Mouse (Mus musculus) kidney, postnatal 14 days (tissue): ENCODE data around the gene Rhoc.
"Not testable (repeated sequence)": the region's sequence is repeated elsewhere in the genome, so short reads cannot be mapped to it uniquely, and the experiment has no call there.

Experiments used
- DNase-seq: peaks from one replicate; pipeline ENCODE4 v3.0.0; 2022; ENCODE audit warnings: mixed read lengths

Rhoc gene

DNA sequence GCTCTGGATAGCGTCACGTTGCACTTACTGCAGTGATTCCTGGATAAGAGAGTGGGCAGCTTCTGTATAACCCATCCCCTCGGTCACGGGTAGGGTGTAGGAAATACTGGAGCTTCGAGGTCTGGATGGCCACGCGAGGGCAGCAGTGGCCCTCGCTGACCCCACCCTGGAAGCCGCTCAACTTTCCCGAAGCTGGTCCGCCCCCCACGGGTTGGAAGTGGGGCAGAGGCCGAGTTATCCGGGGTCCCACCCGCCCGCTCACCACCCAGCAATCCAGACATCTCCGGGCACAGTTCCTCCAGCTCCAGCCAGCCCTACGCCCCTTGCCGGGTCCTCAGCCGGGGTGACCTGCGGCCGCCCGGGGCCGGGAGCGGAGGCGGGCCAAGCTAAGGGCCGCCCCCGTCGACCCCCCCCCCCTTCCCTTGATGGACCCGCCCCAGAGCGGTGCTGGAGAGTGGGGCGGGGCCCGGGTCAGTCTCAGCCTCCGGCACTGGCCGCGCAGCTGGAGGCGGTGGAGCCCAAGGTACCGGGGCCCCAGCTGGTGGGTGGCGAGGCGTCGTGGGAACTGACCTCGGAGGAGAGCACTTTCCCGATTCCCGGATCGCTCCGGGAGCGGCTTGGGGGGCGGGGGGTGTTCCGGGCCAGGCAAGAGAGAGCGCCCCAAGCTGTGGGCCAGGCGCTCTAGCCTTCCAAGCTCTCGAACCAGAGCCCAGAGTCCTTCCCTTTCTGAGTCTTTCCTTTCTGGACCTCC lies 561 bp downstream of the Rhoc start:
- DNase-seq, result peak; percentile 92

GRCm38 (mm10) chr3:104789312-104789605 lies 1.1 kb downstream of the Rhoc start:
- no peak for DNase-seq

DNA sequence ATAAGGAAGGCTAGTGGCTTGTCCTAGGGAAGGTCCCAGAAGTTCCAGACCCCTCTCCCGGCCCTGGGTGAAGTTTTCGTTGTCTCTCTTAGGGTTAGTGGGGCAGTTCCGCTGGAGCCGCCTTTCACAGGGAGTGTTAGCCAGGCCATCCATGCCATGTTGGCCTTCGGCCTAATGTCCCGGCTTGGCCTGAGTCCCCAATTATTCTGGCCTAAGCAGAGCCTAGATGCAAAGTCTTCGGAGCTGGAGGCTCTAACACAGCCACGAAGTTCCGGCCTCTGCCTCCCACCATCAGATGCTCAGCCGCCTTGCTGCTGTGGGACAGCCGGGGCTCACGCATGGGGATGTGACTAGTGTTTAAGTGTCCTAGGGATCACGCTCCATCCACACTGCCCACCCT lies 1.6 kb downstream of the Rhoc start:
- DNase-seq, result peak; percentile 70

- DNase-seq, result peak; percentile 64
Measured at GRCm38 (mm10) chr3:104790401-104790937, 2.3 kb downstream of the Rhoc start.

DNA sequence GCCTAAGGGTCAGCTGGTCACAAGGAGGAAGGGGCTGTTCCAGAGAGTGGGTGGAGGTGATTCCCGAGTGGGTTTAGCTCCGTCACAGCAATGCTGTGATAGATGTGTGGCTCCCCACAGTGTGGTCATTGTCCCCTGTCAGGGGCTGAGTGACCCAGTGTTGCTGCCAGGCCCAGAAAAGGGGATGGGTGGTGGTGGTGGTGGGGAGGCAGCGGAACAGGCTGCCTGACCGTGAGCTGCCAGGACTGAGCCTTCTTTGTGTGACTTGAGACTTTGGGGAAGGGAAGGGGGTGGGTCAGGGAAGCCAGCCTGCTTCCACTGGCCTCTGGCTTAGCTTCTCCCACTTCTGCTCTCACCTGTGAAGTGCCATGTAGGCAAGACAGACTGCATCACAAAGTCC lies 2.8 kb downstream of the Rhoc start:
- DNase-seq, result no peak

GRCm38 (mm10) chr3:104791671-104792070 lies 3.5 kb downstream of the Rhoc start:
- DNase-seq, result no peak

GRCm38 (mm10) chr3:104792360-104793270 lies 4.4 kb downstream of the Rhoc start:
- DNase-seq, result no peak

GRCm38 (mm10) chr3:104793871-104794828 lies 6.0 kb downstream of the Rhoc start:
- DNase-seq, result peak; percentile 97

- no peak for DNase-seq
Measured at GRCm38 (mm10) chr3:104794953-104795470, 6.8 kb downstream of the Rhoc start.

DNA sequence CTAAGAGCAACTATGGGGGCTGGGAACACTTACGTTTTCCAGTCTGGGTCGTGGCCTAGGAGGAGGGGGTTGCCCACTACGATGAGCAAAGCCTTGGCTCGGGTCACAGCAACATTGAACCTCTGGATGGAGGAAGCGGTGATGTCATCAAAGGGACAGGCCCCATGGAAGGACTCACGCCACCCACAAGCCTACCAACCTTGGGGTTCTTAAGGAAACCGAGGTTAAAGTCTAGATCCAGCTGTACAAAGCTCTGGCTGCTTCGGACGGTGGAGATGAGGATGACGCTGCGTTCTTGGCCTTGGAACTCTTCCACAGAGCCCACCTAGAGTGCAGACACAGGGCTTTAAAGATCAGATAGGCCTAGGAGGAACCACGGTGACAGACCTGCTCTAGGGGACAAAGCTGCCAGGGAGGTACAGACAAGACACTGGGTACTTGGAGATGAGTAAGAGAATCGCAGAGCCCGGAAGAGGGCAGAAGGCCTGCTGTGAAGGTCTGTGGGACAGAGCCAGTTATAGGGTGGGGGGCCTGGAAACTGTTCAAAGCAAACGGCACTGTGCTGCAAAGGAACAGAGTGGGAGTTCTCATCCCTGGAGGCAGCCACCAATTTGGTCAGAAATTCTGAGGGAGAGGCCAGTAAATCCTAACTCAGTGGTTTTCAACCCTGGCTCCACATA lies 7.6 kb downstream of the Rhoc start:
- no peak for DNase-seq

GRCm38 (mm10) chr3:104796430-104797082 lies 8.4 kb downstream of the Rhoc start:
- DNase-seq, result peak; percentile 74

DNA sequence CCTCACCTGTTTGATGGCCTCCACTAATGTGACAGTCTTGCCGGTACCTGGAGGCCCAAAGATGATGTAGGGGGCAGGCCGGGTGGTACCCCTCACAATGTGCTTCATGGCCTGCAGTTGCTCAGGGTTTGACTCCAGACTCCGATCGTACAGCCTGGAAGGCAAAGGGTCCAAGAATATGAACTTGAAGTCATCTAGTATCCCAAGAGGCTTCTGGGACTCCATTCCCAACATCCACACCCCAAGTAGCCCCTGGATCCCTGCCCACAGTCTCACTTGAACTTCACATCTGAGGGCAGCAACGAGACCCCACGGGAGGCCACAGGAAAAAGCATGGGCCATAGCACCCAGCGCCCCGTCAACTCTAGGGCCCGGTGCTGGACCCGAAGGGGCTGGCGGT lies 12.5 kb downstream of the Rhoc start:
- DNase-seq, result no peak

DNA sequence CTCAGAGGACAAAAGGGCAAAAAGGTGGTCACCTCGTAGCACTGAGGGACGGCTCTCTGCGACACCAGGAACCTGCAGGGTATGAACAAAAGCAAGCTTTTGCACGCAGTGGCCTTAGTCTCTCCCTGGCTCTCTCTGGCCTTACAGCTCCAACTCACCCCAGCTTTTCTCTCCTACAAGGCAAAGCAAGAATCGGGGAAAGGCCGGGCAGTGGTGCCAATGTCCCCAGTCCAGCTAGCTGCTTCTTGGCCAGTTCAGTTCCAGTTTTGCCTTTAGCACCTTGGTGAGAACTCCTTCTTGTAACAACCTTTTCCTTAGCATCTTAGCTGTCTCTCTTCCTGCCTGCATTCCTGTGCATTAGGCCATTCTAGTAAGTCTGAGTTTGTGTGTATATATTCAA lies 13.3 kb downstream of the Rhoc start:
- DNase-seq, result no peak

DNA sequence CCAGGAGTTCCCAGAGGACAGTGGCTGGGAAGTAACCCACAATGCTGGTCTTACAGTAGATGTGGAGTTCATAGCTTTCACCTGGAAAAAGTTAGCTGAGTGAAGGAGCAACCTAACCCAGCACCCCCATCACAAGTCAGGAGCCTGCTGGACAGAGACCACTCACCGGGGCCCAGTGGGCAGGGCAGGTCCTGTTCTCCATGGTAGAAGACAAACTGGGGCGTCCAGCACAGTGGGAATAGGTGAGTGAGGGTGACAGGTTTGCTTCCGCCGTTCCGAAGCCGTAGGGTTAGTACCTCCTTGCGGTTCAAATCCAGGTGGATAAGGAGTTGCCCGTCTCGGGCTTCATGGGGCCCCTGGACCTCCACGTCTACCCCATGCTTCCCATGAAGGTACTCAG lies 16.1 kb downstream of the Rhoc start:
- no peak for DNase-seq

DNA sequence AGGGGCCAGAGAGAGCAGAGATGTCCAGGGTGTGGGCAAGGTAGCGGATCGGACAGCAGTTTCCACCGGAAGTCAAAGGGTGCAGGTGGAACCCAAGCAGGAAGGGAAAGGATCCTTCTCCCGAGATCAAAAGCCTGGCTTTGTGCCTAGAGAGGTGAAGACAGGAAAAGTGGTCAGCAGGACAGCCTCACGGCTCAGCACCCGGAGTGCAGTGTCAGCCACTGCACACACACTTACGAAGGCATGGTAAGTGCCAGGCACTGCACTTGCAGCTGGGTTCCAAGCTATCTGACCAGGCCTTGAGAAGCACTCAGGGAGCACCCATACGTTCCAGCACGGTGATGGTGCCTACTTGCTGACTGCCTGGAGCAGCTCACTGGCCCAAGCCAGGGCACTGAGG lies 17.4 kb downstream of the Rhoc start:
- DNase-seq, result no peak

DNA sequence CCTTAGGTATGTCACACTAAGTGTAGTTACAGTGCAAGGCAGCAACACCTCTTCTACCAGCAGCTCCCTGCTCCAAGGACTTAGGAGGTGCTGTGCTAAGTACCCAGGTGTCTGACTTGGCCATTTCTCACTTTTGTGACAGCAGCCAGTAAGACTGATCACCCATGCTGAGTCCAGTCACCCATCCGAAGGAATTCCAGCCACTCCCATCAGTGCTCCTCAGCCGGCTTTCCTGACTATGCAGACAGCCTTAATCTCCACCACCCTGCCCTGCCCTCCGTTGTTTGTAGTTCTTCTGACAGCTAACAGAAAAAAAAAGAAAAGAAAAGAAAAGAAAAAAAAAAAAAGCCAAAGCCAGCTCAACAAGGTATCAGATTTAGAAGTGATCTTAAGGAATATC lies 23.6 kb downstream of the Rhoc start:
- no peak for DNase-seq

- DNase-seq, result no peak
Measured at GRCm38 (mm10) chr3:104812254-104812653, 24.1 kb downstream of the Rhoc start.

- not testable (repeated sequence) for DNase-seq
Measured at GRCm38 (mm10) chr3:104813227-104813626, 25.1 kb downstream of the Rhoc start.

DNA sequence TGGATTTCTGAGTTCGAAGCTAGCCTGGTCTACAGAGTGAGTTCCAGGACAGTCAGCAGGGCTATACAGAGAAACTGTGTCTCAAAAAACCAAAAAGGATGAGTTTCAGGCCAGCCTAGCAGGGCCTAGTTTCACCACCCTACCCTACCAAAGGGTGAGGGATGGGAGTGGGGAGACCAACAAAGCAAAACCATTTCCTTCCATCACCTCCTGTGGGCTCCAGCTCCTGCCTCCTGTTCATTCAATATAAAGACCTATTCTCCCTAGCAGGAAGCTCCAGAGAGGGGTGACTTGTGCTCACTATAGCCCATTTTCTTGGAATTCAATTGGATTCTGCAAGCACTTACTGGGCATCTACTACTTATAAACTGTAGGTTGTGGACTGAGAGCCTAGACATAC lies 26.6 kb downstream of the Rhoc start:
- no peak for DNase-seq

DNA sequence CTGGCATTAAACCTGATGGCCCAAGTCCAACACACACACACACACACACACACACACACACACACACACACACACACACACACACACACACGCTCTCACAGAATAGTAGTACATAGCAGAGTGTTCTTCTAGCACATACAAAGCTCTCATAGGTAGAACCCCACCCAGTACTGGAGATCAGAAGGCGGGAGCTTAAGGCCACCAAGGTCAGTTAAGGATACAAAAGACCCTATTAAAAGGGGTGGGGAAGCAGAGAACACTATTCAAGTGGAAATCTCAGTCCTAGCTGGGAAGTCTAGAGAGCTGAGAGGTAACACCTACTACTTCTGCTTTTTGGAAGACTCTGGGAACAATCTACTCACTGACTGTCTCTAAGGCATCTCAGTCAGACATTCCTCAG lies 27.2 kb downstream of the Rhoc start:
- no peak for DNase-seq

DNA sequence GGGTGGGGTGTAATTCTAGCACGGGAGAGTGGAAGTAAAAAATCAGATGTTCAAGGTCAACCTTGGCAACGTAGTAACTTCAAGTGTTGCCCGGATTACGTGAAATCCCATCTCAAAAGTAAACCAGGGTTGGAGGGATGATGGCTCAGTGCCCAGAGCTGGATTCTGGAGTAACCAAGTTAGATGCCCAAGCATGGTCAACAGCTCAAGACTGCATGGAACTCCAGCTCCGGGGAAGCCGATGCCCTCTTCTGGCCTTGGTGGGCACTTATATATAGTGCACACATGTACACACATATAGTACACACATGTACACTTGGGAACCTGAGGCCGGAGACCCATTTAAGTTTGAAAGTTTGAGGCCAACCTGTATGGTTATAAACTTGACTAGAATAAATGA lies 28.0 kb downstream of the Rhoc start:
- no peak for DNase-seq
